8 mouse cellular contexts compared by ENCODE assay signal in the genomic region with DNA sequence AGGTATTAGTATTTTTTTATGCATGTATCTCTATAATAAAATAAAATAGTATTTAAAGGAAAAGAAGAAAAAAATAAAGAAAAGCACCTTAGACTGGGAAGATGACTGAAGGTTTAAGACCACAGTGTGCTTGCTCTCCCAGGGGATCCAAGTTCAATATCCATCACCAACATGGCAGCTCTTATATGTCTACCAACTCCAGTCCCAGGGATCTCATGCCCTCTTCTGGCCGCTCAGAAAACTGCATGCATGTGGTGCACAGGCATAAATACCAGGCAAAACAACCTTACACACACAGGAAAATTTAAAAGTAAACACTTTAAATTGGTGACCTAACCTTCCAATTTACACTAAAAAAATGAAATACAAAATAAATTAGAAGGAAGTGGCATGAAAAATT.
DNase-seq lines count a peak whose midpoint lies in the region; ATAC-seq and TF ChIP-seq lines count a peak whose summit lies in the region.

No protein-coding gene starts in this region.

- H3K4me1 ChIP-seq in forebrain, embryonic 13.5 days: no peaks in the 10 kb centered on the region
- no peaks in the 10 kb centered on the region for H3K4me1 ChIP-seq in liver, postnatal 0 days (ENCODE audit: insufficient read depth)
- H3K4me1 ChIP-seq in thymus, adult 2 months (replicated peaks; ENCODE audit: control insufficient read depth, insufficient read depth, low read length): no peaks in the 10 kb centered on the region
- H3K4me1 ChIP-seq in heart, embryonic 12.5 days (replicated peaks): no peaks in the 10 kb centered on the region

- no peak overlapping the region for H3K4me3 ChIP-seq in forebrain, embryonic 13.5 days
- H3K4me3 ChIP-seq in liver, postnatal 0 days (ENCODE audit: low read depth, low read length): no peak overlapping the region
- H3K4me3 ChIP-seq in thymus, adult 2 months (ENCODE audit: control insufficient read depth, insufficient read depth, low read length): no peak overlapping the region
- no peak overlapping the region for H3K4me3 ChIP-seq in heart, embryonic 12.5 days

- peak; percentile 2 for DNase-seq in kidney, adult 18-20 months
- no peak for DNase-seq in kidney, adult 11 months
- DNase-seq in A20 (ENCODE audit: low read depth, low spot score): peak; percentile 58
- peak; percentile 22 for DNase-seq in WW6 (ENCODE audit: low read depth, low spot score)
- peak; percentile 15 for DNase-seq in liver, postnatal 0 days
- DNase-seq in thymus, adult 2 months: no peak

- no peak for TF ChIP-seq EP300 in liver, postnatal 0 days (IDR thresholded peaks at IDR 0.05; ENCODE audit: low read depth)

- H3K9ac ChIP-seq in forebrain, embryonic 13.5 days: no peak overlapping the region
- H3K9ac ChIP-seq in liver, postnatal 0 days (replicated peaks): no peak overlapping the region
- no peak overlapping the region for H3K9ac ChIP-seq in heart, embryonic 12.5 days

- no peaks in the 10 kb centered on the region for H3K9me3 ChIP-seq in forebrain, embryonic 13.5 days (replicated peaks)
- no peaks in the 10 kb centered on the region for H3K9me3 ChIP-seq in liver, postnatal 0 days (ENCODE audit: low read length)
- H3K9me3 ChIP-seq in heart, embryonic 12.5 days (replicated peaks): no peaks in the 10 kb centered on the region

- peak; percentile 51 for TF ChIP-seq CTCF in liver, postnatal 0 days (IDR thresholded peaks at IDR 0.05; ENCODE audit: low read depth)
- TF ChIP-seq CTCF in thymus, adult 2 months (IDR thresholded peaks at IDR 0.05; ENCODE audit: borderline replicate concordance, control insufficient read depth, extremely low read depth, insufficient read depth, low read length, poor library complexity): no peak

- TF ChIP-seq POLR2A in thymus, adult 2 months (IDR thresholded peaks at IDR 0.05; ENCODE audit: control insufficient read depth, extremely low read depth, insufficient read depth, low read length, poor library complexity): no peak

- H3K27ac ChIP-seq in forebrain, embryonic 13.5 days: no peak overlapping the region
- no peak overlapping the region for H3K27ac ChIP-seq in liver, postnatal 0 days (ENCODE audit: low read depth)
- H3K27ac ChIP-seq in thymus, adult 2 months (ENCODE audit: control insufficient read depth, insufficient read depth, low read length): no peak overlapping the region
- no peak overlapping the region for H3K27ac ChIP-seq in heart, embryonic 12.5 days (ENCODE audit: poor library complexity, severe bottlenecking)

- peak; percentile 57; the same call in 1 of the 2 replicates for ATAC-seq in forebrain, embryonic 13.5 days
- ATAC-seq in liver, postnatal 0 days: no peak
- no peak for ATAC-seq in heart, embryonic 12.5 days (ENCODE audit: insufficient number of reproducible peaks, low FRiP score)

- H3K4me2 ChIP-seq in forebrain, embryonic 13.5 days: no peak overlapping the region
- H3K4me2 ChIP-seq in liver, postnatal 0 days (ENCODE audit: low read depth, low read length): no peak overlapping the region
- no peak overlapping the region for H3K4me2 ChIP-seq in heart, embryonic 12.5 days

- no peaks in the 10 kb centered on the region for H3K27me3 ChIP-seq in forebrain, embryonic 13.5 days
- H3K27me3 ChIP-seq in liver, postnatal 0 days (ENCODE audit: insufficient read depth, low read length): no peaks in the 10 kb centered on the region
- H3K27me3 ChIP-seq in thymus, adult 2 months (ENCODE audit: control insufficient read depth, insufficient read depth, low read length): no peaks in the 10 kb centered on the region
- no peaks in the 10 kb centered on the region for H3K27me3 ChIP-seq in heart, embryonic 12.5 days (replicated peaks)

- WGBS in forebrain, embryonic 13.5 days: 10% methylated on average over 1 of the region's 1 CpGs
- WGBS in liver, postnatal 0 days (ENCODE audit: insufficient replicate concordance): 8% methylated on average over 1 of the region's 1 CpGs
- WGBS in thymus, adult 2 months: 13% methylated on average over 1 of the region's 1 CpGs
- 6% methylated on average over 1 of the region's 1 CpGs for WGBS in heart, embryonic 12.5 days

- H3K36me3 ChIP-seq in forebrain, embryonic 13.5 days (ENCODE audit: poor library complexity, severe bottlenecking): no peaks in the 10 kb centered on the region
- no peaks in the 10 kb centered on the region for H3K36me3 ChIP-seq in liver, postnatal 0 days (replicated peaks; ENCODE audit: insufficient read depth, low read length)
- no peaks in the 10 kb centered on the region for H3K36me3 ChIP-seq in thymus, adult 2 months (ENCODE audit: control insufficient read depth, insufficient read depth, low read length)
- H3K36me3 ChIP-seq in heart, embryonic 12.5 days: no peaks in the 10 kb centered on the region

Comparison
In these comparisons a context has a peak if more than half of its experiments do, and no peak if none do; other contexts are left out.
1. DNase-seq: peak in kidney, adult 18-20 months (single experiment), A20 (single experiment), WW6 (single experiment) and liver, postnatal 0 days (single experiment); none in kidney, adult 11 months (single experiment) and thymus, adult 2 months (single experiment).